Mouse (Mus musculus): ENCODE measurements around the gene C130079G13Rik. TPM values are rescaled to one million over a fixed set of nuclear protein-coding genes. Genes with fewer than 3 reads are reported as not detected.

The C130079G13Rik gene
- polyA plus RNA-seq, 1 experiment from 2014 or later, result not detected

Other genes starting within 250 kb of the C130079G13Rik start
- not detected in 2 replicates for gene Gm5538, start 195.4 kb upstream of the C130079G13Rik start, polyA plus RNA-seq (2015; fragmentation: Nextera tagmentation; extraction: Ambion mirVana)
- not detected in 2 replicates for gene Gm8298, start 64.2 kb upstream of the C130079G13Rik start, polyA plus RNA-seq (2015; fragmentation: Nextera tagmentation; extraction: Ambion mirVana)
- not detected in 2 replicates for gene Aadacl2, start 81.5 kb downstream of the C130079G13Rik start, polyA plus RNA-seq (2015; fragmentation: Nextera tagmentation; extraction: Ambion mirVana)
- 0.44 and 0.45 TPM in 2 replicates for gene Aadac, start 100.5 kb downstream of the C130079G13Rik start, polyA plus RNA-seq (2015; fragmentation: Nextera tagmentation; extraction: Ambion mirVana)
- gene Sucnr1, start 156.7 kb downstream of the C130079G13Rik start, polyA plus RNA-seq (2015; fragmentation: Nextera tagmentation; extraction: Ambion mirVana), result 0.14 and 0.21 TPM in 2 replicates